Mouse (Mus musculus) hindbrain, postnatal 0 days (tissue): ENCODE data around the gene Qser1. TPM values are rescaled to one million over a fixed set of nuclear protein-coding genes. Genes with fewer than 3 reads are reported as not detected.

Experiments used
- ATAC-seq: fragments of 200-750 bp; cut with Nextera tagmentation; 2 replicates; pipeline ENCODE4 v1.8.0; 2017; ENCODE audit warnings: mild to moderate bottlenecking, moderate TSS enrichment, moderate library complexity
- DNase-seq: peaks from one replicate; pipeline ENCODE4 v3.0.0-alpha.2; 2015; ENCODE audit warnings: low spot score
- H3K27ac ChIP-seq: fragments of 300-500 bp; sonication (generic); 2 replicates; pipeline ENCODE4 v1.5.1; 2014; ENCODE audit warnings: mild to moderate bottlenecking
- H3K27me3 ChIP-seq: fragments of 300-500 bp; sonication (generic); 2 replicates; pipeline ENCODE4 v1.6.1; 2014; ENCODE audit warnings: low read length, mixed read lengths; ENCODE audit not compliant: insufficient read depth
- H3K36me3 ChIP-seq: fragments of 300-500 bp; sonication (generic); 2 replicates; pipeline ENCODE4 v1.6.1; 2014; ENCODE audit warnings: low read length, mixed read lengths; ENCODE audit not compliant: insufficient read depth
- H3K4me1 ChIP-seq: fragments of 300-500 bp; sonication (generic); 2 replicates; pipeline ENCODE4 v1.6.1; 2014; ENCODE audit warnings: antibody characterized with exemption, low read length, mixed read lengths; ENCODE audit not compliant: insufficient read depth
- H3K4me2 ChIP-seq: fragments of 300-500 bp; sonication (generic); 2 replicates; pipeline ENCODE4 v1.6.1; 2014; ENCODE audit warnings: low read depth, mild to moderate bottlenecking, low read length, moderate library complexity, mixed read lengths
- H3K4me3 ChIP-seq: fragments of 300-500 bp; sonication (generic); 2 replicates; pipeline ENCODE4 v1.5.1; 2014; ENCODE audit warnings: low read length
- H3K9ac ChIP-seq: fragments of 300-500 bp; sonication (generic); replicated peaks from 2 replicates; pipeline ENCODE4 v1.6.1; 2014; ENCODE audit warnings: mild to moderate bottlenecking, low read length, moderate library complexity, mixed read lengths
- H3K9me3 ChIP-seq: fragments of 300-500 bp; sonication (generic); 2 replicates; pipeline ENCODE4 v1.6.1; 2016; ENCODE audit warnings: low read length, mixed read lengths
- CTCF ChIP-seq: IDR thresholded peaks from 2 replicates; pipeline ENCODE4 v1.5.1; 2016; ENCODE audit warnings: antibody characterized with exemption, control low read depth, low read depth
- WGBS: fragments of 180-500 bp; shearing (Covaris S2); extraction: QIAGEN DNeasy Blood & Tissue Kit; methylation state at CpG from one replicate; pipeline ENCODE4 v1.1.7; 2014; 5-methylcytosine and 5-hydroxymethylcytosine counted together
- polyA plus RNA-seq: library from polyadenylated mRNA; unstranded; fragments of >200 nt; fragmentation: Nextera tagmentation; extraction: Ambion mirVana; gene quantifications from 2 replicates; pipeline ENCODE4 v1.2.1, GENCODE M21; 2015
- total RNA-seq: library from RNA; depleted of rRNA; stranded (reverse); fragments of >200 nt; gene quantifications from 2 replicates; pipeline ENCODE4 v1.2.3, GENCODE M21; 2014

The Qser1 gene
- total and polyA plus RNA-seq, 2 experiments from 2014 or later = 4.3 to 12.2 TPM

GRCm38 (mm10) chr2:104768697-104769096, 47.9 kb downstream of the Qser1 start:
- ATAC-seq = no peak
- no peak overlapping the region for H3K9ac ChIP-seq
- H3K27me3 ChIP-seq = no peaks in the 10 kb centered on the region
- H3K4me3 ChIP-seq = no peak overlapping the region
- no peak overlapping the region for H3K4me2 ChIP-seq
- H3K36me3 ChIP-seq = peaks cover 11% of the 10 kb centered on the region
- WGBS = 84% methylated on average over 1 of the region's 1 CpGs
- H3K9me3 ChIP-seq = no peaks in the 10 kb centered on the region
- no peaks in the 10 kb centered on the region for H3K4me1 ChIP-seq
- TF ChIP-seq CTCF = no peak
- H3K27ac ChIP-seq = no peak overlapping the region
- DNase-seq = no peak

GRCm38 (mm10) chr2:104764018-104764417, 52.5 kb downstream of the Qser1 start:
- H3K4me2 ChIP-seq = no peak overlapping the region
- no peak overlapping the region for H3K27ac ChIP-seq
- no peak for TF ChIP-seq CTCF
- no peaks in the 10 kb centered on the region for H3K27me3 ChIP-seq
- no peak for ATAC-seq
- H3K9me3 ChIP-seq = no peaks in the 10 kb centered on the region
- no peak overlapping the region for H3K9ac ChIP-seq
- no peak for DNase-seq
- H3K4me1 ChIP-seq = no peaks in the 10 kb centered on the region
- no peak overlapping the region for H3K4me3 ChIP-seq
- H3K36me3 ChIP-seq = no peaks in the 10 kb centered on the region; the same call in none of the 2 replicates
- 91% methylated on average over 4 of the region's 4 CpGs for whole genome bisulfite sequencing

- H3K9ac ChIP-seq = no peak overlapping the region
- H3K27ac ChIP-seq = no peak overlapping the region
- no peaks in the 10 kb centered on the region for H3K4me1 ChIP-seq
- TF ChIP-seq CTCF = peak; percentile 9; the same call in 1 of the 2 replicates
- DNase-seq (no peak), ATAC-seq (no peak)
- H3K4me3 ChIP-seq = no peak overlapping the region
- no peaks in the 10 kb centered on the region for H3K27me3 ChIP-seq
- 88% methylated on average over 8 of the region's 8 CpGs for WGBS
- H3K4me2 ChIP-seq = no peak overlapping the region
- no peaks in the 10 kb centered on the region for H3K9me3 ChIP-seq
- no peaks in the 10 kb centered on the region; the same call in none of the 2 replicates for H3K36me3 ChIP-seq
These were observed 53.3 kb downstream of the Qser1 start for GRCm38 (mm10) chr2:104763134-104763703.

- Histone ChIP-seq H3K9me3 (no peaks in the 10 kb centered on the region), H3K4me1 (no peaks in the 10 kb centered on the region), H3K4me2 (no peak overlapping the region), H3K9ac (no peak overlapping the region), H3K27ac (no peak overlapping the region), H3K27me3 (no peaks in the 10 kb centered on the region), H3K36me3 (no peaks in the 10 kb centered on the region), H3K4me3 (no peak overlapping the region)
- peak; percentile 43; the same call in 1 of the 2 replicates for TF ChIP-seq CTCF
- ATAC-seq (no peak), DNase-seq (peak; percentile 52)
- 56% methylated on average over 3 of the region's 3 CpGs for WGBS
These were observed 65.9 kb downstream of the Qser1 start for GRCm38 (mm10) chr2:104750611-104751010.

GRCm38 (mm10) chr2:104748652-104749183, 67.8 kb downstream of the Qser1 start:
- Histone ChIP-seq H3K9me3 (no peaks in the 10 kb centered on the region), H3K4me2 (no peak overlapping the region), H3K27me3 (no peaks in the 10 kb centered on the region), H3K4me3 (no peak overlapping the region), H3K27ac (no peak overlapping the region), H3K36me3 (no peaks in the 10 kb centered on the region), H3K9ac (no peak overlapping the region), H3K4me1 (no peaks in the 10 kb centered on the region)
- WGBS = 79% methylated on average over 5 of the region's 5 CpGs
- no peak for TF ChIP-seq CTCF
- ATAC-seq (no peak), DNase-seq (no peak)

- H3K9ac ChIP-seq = no peak overlapping the region
- no peaks in the 10 kb centered on the region for H3K36me3 ChIP-seq
- H3K4me2 ChIP-seq = no peak overlapping the region
- 58% methylated on average over 8 of the region's 8 CpGs for WGBS
- DNase-seq = no peak
- ATAC-seq = no peak
- H3K4me3 ChIP-seq = no peak overlapping the region
- no peaks in the 10 kb centered on the region for H3K9me3 ChIP-seq
- H3K4me1 ChIP-seq = no peaks in the 10 kb centered on the region
- no peak for TF ChIP-seq CTCF
- no peaks in the 10 kb centered on the region for H3K27me3 ChIP-seq
- H3K27ac ChIP-seq = no peak overlapping the region
These were observed 70.3 kb downstream of the Qser1 start for GRCm38 (mm10) chr2:104746251-104746650.

GRCm38 (mm10) chr2:104743971-104744370, 72.6 kb downstream of the Qser1 start:
- ATAC-seq = no peak
- no peak for DNase-seq
- no peak for TF ChIP-seq CTCF
- H3K9me3 ChIP-seq = no peaks in the 10 kb centered on the region
- no peaks in the 10 kb centered on the region for H3K4me1 ChIP-seq
- H3K36me3 ChIP-seq = no peaks in the 10 kb centered on the region
- H3K4me2 ChIP-seq = no peak overlapping the region
- no peak overlapping the region for H3K27ac ChIP-seq
- H3K9ac ChIP-seq = no peak overlapping the region
- H3K4me3 ChIP-seq = no peak overlapping the region
- 56% methylated on average over 5 of the region's 5 CpGs for WGBS
- no peaks in the 10 kb centered on the region for H3K27me3 ChIP-seq
